Comparison of ENCODE assay signal across 24 mouse cellular contexts in genomic region chr5:41830100-41830499, GRCm38 (mm10).
"Had no signal": no experiment of that assay in that cellular context is flagged by ENCODE, and none has a peak within 500 bp of the region (broad histone marks: within the 10 kb centered on the region; RNA-seq: fewer than 3 reads in every experiment).

No protein-coding gene starts in this region.

- H3K4me1 ChIP-seq: heart, embryonic 13.5 days; heart, embryonic 15.5 days; hindbrain, embryonic 10.5 days; hindbrain, embryonic 12.5 days; intestine, embryonic 15.5 days; limb, embryonic 10.5 days; limb, embryonic 12.5 days; liver, embryonic 13.5 days; liver, embryonic 15.5 days had no signal

- H3K27me3 ChIP-seq: heart, embryonic 13.5 days; heart, embryonic 15.5 days; hindbrain, embryonic 12.5 days; intestine, embryonic 15.5 days; limb, embryonic 12.5 days; liver, embryonic 13.5 days; liver, embryonic 15.5 days had no signal

- H3K9ac ChIP-seq: forebrain, postnatal 0 days; heart, embryonic 13.5 days; heart, embryonic 15.5 days; hindbrain, embryonic 12.5 days; hindbrain, embryonic 14.5 days; intestine, embryonic 15.5 days; limb, embryonic 12.5 days; liver, embryonic 13.5 days; liver, embryonic 15.5 days; liver, postnatal 0 days had no signal

- ATAC-seq: forebrain, postnatal 0 days; hindbrain, embryonic 16.5 days; inflammation-experienced regulatory T-cells, adult 6 months; intestine, embryonic 15.5 days; liver, postnatal 0 days had no signal

- DNase-seq: forebrain, postnatal 0 days; gastrocnemius, postnatal 14 days; gastrocnemius, postnatal 36 days; heart, adult 11 months; heart, adult 2 months; heart, postnatal 4 days; liver; liver, embryonic 13.5 days; liver, postnatal 0 days had no signal

- H3K27ac ChIP-seq: heart, adult 2 months; heart, embryonic 13.5 days; heart, embryonic 15.5 days; hindbrain, embryonic 10.5 days; hindbrain, embryonic 12.5 days; hindbrain, embryonic 14.5 days; intestine, embryonic 15.5 days; layer of hippocampus, adult 2 months; left cerebral cortex, adult 2 months; limb, embryonic 10.5 days; limb, embryonic 12.5 days; liver, embryonic 13.5 days; liver, embryonic 15.5 days had no signal

- H3K4me2 ChIP-seq: heart, embryonic 11.5 days; heart, embryonic 13.5 days; heart, embryonic 15.5 days; hindbrain, embryonic 12.5 days; hindbrain, embryonic 14.5 days; intestine, embryonic 15.5 days; limb, embryonic 12.5 days; liver, embryonic 11.5 days; liver, embryonic 13.5 days; liver, embryonic 15.5 days had no signal

- H3K4me3 ChIP-seq: heart, adult 2 months; heart, embryonic 13.5 days; heart, embryonic 15.5 days; hindbrain, embryonic 10.5 days; hindbrain, embryonic 12.5 days; intestine, embryonic 15.5 days; layer of hippocampus, adult 2 months; left cerebral cortex, adult 2 months; limb, embryonic 10.5 days; limb, embryonic 12.5 days; liver, embryonic 13.5 days; liver, embryonic 15.5 days had no signal

- H3K9me3 ChIP-seq: heart, embryonic 13.5 days; heart, embryonic 15.5 days; hindbrain, embryonic 10.5 days; hindbrain, embryonic 12.5 days; intestine, embryonic 15.5 days; limb, embryonic 10.5 days; limb, embryonic 12.5 days; liver, embryonic 13.5 days; liver, embryonic 15.5 days had no signal
